Mouse (Mus musculus) adrenal gland, adult 8-10 months (tissue): ENCODE measurements around the gene Sqstm1. TPM values are rescaled to one million over a fixed set of nuclear protein-coding genes. Genes with fewer than 3 reads are reported as not detected.

Experiments
- DNase-seq: peaks from one replicate; pipeline ENCODE4 v3.0.0; 2022
- total RNA-seq, 4 experiments: library from RNA; stranded (reverse); gene quantifications; 2 replicates each; pipeline ENCODE4 v1.2.4; 2022

The Sqstm1 gene
- total RNA-seq, 4 experiments from 2014 or later: 798 to 1,098 (median 876) TPM

DNA sequence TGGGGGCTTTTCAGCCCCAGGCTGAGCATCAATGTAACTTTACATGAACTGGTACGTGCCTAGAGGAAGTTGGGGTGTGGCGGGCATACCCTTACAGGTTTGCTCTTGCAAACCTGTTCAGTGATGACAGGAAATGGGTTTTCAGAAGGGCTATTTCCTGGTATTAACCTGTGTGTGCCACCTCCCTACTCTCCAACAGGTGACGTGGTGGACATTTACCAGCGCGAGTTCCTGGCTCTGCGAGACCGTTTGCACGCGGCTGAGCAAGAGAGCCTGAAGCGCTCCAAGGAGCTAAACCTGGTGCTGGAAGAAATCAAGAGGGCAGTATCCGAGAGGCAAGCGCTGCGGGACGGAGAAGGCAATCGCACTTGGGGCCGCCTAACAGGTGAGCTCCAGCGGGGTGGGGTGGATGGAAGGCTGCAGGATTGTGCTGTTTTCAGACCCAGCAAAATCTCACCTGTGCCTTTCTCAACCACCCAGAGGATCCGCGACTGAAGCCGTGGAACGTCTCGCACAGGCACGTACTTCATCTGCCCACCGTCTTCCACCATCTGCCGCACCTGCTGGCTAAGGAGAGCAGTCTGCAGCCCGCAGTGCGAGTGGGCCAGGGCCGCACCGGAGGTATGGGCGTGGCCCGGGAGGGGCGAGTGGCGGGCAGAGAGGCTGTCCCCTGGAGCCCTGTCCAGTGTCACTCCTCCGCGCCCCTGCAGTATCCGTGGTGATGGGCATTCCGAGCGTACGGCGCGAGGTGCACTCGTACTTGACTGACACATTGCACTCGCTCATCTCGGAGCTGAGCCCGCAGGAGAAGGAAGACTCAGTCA is 20.1 kb upstream of the Sqstm1 start:
- DNase-seq: no peak

DNA sequence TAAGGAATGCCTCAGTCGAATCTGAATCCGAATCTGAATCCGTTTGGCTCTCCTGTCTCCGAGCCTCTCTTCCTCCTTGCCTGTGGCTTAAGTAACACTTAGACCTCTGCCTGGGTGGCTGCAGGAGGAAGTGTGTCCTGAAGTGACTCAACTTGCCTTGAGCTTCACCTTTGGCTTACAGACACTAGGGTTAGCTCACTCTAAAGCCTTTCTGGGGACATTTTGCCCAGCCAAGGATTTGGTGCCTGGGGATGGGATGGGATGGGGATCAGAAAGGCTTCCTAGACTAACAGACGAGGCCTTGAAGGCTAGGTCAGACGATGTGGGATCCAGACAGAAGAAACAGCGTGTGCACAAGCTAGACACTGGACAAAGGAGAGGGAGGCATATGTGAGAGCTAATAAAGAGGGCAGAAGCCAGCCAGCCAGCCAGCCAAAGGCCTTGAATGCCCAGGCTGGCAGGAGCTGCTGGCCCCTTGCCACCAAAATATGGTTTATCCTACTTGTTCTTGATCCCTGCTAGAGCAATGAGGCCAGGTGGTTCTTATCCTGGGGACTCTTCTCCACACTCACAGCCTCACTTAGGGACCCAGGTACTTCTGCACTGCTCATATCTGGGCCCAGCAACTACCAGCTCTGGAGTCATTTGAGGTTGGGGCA is 18.8 kb upstream of the Sqstm1 start:
- DNase-seq: no peak

DNA sequence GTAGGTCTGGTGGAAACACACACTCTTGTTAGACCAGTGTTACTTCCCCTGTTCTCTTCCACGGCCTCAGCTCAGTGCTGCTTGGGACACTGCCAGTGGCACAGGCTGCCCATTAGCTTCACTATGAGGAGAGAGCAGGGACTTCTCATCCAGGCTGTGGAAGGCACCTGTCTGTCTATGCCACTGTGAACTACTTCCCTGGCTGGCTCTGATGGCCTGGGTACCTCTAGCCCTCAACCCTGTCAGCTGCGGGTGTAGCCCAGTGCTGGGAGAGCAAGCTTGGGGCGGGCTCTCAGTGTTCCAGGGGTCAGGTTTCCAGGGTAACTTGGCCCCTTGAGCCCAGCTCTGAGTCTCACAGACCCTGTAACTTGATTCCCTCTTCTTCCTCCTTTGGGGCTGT is 18.1 kb upstream of the Sqstm1 start:
- DNase-seq: no peak

DNA sequence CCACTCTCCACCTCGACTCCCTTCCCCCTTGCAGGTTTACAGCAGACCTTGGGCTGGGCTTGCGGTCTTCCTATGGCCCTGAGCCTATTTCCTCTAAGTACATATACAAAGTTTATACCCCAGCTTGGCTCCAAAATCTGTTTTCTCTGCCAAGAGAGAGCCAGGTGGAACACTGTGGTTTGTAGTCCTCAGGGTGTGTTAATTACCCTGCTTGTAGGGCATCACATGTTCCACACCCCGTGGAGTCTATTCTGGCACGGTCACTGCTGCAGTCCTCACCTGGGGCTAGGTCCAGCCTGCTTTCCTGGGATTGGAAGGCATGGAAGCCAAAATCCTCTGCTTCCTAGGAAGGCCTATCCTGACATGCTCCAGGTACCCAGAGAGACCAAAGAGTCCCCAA is 17.1 kb upstream of the Sqstm1 start:
- DNase-seq: no peak

DNA sequence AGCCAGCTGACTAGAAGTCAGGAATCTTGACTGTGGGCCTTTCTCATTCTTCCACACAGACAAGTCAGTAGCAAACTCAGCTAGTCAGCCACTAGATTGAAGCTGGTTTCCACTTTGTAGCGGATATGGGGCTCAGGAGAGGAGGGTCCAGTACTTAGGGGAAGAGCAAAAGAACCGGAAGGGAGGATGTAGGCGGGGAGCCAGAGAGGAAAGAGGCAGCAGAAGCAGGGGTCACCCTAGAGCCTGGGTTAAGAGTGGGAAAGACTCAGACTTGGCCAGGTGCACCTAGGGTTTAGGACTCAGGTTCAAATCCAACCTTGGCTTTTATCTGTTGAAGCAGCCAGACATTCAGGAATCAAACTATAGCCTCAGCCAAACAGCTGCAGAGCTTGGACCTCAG is 16.6 kb upstream of the Sqstm1 start:
- no peak for DNase-seq

DNA sequence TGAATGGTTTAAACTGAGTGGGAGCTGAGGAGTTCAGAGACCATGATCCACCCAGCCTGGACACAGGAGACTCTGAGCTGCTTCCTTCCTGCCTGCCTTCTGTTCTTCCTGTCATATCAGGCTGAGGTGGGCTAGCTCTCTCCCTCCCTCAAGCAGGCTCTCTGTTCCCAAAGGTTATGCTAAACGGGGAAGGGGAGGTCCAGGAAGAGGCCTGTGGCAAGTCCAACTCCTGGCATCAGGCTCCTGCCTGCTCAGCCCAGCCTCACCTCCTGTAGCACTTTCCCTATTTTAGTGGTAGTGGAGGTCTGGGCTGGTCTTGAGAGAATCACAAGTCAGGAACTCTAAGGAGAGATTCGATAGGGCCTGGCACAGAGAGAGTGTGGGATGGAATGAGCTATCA is 15.8 kb upstream of the Sqstm1 start:
- DNase-seq: no peak

DNA sequence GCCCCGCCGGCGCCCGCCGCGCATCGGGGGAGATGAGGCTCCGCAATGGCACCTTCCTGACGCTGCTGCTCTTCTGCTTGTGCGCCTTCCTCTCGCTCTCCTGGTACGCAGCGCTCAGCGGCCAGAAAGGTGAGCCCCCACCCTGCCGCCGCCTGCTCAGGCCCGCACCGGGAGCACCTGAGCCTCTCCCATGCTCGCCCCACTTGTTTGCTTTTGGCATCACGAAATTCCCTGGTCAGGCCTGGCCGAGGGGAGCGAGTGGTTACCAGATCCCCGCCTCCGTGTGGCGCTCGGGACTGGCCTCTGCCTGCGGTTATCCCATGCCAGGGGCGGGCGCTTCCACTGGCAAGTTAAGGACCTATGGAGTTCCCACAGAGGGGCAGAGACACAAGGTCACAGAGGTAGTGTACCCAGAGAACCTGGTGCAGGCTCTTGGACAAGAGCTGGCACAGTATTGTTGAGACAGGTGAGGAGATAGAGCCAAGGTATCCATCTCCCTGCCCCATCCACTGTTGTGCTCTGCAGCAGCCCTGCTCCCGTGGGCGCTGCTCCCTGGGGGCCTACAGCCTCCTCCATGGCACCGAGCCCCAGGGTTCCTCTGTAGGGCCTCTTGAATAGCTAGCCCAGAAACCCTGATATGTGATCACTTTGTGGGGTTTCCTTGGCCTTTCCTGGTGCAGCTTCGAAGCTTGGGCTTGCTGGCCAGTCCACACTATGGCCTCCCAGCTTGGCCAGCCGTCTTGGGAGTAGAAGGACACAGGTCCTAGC is 15.2 kb upstream of the Sqstm1 start:
- no peak for DNase-seq

DNA sequence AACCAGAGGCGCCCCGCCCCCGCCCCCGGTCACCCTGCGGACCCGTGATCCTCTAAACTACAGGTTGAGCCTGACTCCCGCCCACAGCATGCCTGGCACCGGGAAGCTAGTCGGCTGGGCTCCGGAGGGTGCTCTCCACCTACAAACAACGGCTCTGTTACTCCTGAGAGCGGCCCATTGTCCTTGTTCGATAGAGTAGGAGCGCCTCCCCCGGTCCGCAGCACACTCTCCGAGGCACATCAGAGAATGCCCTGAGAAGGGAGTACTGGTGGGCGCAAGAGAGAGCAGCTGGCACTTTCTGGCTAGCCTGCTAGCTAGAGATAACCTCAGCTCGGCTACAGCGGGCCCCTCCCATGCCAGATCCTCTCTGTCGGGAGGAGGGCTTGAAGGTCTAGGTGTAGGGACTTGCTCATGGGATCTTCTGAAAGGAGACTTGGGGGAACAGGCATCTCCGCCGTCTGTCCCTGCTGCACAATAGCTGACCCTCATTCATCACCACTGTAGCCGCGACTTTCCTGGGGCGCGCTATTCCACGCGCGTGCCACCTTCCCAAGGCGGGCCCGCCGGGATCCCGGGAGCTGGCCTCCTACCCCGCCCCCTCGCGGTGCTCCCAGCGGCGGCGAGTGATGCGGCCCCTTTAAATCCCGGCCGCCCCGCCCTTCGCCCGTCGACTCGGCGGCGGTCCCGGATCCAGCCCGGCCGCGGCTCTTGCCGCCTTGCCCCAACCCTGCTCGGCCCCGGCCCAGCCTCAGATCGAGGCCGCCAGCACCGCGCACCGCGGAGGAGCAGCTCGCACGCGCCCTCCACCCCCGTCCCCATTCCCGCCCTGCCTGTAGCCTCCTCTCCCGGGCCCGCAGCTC is 14.3 kb upstream of the Sqstm1 start:
- peak; percentile 83 for DNase-seq

DNA sequence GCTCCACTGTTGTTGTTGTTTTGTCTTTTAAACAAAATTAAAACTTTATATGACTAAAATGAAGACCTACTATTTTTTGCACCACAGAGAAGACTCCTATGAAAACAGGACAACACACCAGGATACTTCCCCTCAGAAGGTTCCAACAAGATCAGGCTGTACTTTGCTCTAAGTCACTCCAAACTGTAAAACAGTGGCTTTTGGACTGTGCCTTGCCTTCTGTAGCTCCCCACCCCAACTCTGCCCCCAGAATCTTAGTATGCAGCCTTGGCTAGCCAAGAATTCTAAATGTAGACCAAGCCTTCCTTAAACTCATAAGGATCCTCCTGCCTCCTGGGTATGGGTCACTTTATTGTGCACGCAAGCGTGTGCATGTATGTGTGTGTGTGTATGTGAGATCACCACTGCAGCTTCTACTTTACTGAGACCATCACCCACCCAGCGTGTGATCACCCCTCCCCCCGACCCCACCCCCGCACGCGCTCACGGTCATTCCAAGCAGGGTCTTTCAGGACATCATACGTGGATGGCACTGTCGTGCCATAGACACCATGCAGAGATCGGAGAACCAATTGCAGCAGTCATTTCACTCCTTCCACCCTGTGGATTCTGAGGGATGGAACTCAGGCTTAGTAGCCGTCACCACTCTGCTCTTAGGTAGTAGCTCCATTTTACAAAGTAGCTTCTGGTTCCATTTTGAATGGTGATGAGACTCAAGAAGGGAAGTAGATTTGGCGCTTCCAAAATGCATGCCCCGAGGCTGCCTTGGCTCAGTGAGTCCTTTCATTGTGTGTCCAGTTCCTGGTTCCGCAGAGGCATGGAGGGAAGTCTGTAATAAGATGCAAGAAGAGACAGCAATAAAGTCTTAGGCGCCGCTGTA is 13.4 kb upstream of the Sqstm1 start:
- no peak for DNase-seq

DNA sequence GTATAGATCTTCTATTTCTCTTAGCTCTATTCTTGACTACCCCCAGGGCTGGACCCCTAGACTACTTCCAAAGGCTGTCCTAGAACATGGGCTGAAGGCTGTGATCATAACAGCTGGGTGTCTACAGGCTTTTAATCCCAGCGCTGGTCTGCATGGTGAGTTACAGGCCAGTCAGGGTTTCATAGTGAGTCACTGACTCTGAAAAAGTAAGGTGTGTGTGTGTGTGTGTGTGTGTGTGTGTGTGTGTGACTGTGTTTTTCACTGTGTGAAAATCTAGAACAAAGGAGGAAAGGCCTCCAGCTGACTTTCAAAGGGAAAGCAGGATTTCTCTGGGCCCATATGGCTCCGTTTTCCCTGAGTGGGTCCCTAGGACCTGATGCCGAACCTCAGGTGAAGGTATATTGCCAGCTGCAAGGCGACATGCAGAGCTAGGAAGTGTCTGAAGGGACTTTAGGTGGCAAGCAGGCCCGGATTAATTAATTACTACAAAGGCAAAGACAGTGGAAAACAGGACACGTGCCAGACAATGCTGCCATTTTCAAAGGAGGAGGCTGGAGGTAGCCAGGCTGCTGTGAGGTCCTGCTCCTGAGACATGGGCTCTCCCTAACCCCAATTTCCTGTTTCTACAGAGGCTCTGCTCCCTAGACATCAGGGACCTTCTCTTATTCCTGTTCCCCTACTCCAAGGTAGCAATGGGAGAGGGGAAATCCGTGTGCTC is 12.1 kb upstream of the Sqstm1 start:
- DNase-seq: no peak

DNA sequence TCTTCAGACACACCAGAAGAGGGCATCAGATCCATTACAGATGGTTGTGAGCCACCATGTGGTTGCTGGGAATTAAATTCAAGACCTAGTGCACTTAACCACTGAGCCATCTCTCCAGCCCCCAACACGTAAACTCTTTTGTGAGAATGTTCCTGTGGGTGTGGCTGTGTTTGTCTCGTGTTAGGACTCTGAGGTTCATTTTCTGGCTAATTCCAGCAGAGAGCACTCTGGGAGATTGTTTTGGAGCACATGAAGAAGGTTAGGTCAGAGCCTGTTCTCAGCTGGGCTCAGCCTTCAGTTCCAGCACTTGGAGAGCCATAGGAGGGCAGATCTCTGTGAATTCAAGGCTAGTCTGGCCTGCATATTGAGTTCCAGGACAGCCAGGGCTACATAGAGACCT is 9.2 kb upstream of the Sqstm1 start:
- no peak for DNase-seq

DNA sequence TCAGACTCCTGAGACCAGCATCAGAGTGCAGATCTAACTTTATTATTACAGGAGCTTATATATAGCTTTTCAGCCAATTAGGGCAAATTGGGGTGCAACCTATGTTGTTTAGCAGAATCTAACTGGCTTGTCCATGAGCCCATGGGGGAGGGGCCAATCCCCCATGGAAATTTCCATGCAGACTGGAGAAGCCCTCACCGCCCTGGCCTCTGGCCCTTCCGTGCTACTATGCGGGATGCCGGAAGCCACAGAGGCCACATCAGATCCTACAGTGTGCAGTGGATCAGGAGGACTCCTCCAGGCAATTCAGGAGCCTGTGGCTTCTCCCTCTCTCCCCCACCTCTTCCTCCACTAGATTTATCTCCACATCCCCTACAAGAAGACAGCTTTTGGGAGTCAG is 7.2 kb upstream of the Sqstm1 start:
- DNase-seq: no peak

DNA sequence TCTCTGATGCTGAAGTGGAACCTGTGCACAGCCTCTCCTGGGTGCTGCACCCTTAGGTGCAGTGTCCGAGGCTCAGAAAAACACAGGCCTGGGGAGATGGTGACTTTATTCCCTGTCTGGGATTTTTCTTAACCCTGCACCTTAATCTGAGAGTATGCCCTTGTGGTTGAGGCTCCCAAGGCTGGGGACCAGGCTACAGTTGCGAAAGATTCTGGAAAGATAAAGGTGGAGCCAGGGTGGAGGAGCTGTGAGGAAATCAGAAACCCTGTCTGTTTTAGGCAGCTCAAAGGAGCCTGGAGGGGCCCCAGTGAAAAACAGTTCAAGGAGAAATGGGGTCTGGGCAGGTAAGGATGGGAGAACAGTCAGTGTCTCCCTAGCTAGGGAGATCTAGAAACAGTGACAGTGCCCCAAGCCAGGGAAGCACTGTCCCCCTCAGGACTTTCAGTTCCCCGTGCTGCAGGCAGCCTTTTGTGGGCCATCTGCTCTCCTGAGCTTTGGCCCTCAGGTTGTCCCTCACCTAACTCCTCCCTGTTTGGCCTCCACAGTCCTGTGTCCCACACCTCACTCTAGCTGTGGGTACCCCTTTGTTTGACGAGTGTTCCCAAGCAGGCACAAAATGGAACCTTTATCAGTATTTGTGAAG is 6.2 kb upstream of the Sqstm1 start:
- no peak for DNase-seq

DNA sequence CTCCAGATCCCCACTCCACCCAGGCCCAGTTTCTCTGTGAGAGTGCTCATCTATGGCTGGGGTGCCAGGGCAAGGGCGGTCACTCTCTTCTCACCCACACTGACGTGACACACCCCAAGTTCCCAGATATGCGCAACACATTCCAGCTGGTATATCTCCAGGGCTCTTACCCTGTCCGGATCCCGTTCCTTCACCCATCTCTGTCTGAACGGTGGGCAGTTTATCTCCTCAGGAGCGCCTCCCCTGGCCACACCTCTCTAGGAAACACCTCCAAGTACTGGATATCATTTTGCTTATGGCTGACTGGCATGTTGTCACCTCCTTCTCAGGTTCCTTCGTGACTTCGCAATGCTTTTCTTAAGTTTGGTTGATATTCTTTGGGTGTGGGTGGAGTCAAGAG is 5.0 kb upstream of the Sqstm1 start:
- no peak for DNase-seq

DNA sequence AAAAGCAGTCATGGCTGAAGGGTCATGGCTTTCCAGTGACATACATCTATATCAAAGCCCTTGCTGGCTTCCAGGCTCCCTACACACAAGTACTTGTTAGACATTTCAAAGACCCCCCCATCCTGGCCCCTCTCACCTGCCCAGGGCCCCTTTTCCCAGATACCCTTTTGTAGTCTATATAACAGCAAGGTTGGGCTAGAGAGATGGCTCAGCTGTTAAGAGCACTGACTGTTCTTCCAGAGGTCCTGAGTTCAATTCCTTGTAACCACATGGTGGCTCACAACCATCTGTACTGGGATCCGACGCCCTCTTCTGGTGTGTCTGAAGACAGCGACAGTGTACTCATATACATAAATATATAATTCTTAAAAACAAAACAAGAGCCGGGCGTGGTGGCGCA is 4.0 kb upstream of the Sqstm1 start:
- DNase-seq: no peak

DNA sequence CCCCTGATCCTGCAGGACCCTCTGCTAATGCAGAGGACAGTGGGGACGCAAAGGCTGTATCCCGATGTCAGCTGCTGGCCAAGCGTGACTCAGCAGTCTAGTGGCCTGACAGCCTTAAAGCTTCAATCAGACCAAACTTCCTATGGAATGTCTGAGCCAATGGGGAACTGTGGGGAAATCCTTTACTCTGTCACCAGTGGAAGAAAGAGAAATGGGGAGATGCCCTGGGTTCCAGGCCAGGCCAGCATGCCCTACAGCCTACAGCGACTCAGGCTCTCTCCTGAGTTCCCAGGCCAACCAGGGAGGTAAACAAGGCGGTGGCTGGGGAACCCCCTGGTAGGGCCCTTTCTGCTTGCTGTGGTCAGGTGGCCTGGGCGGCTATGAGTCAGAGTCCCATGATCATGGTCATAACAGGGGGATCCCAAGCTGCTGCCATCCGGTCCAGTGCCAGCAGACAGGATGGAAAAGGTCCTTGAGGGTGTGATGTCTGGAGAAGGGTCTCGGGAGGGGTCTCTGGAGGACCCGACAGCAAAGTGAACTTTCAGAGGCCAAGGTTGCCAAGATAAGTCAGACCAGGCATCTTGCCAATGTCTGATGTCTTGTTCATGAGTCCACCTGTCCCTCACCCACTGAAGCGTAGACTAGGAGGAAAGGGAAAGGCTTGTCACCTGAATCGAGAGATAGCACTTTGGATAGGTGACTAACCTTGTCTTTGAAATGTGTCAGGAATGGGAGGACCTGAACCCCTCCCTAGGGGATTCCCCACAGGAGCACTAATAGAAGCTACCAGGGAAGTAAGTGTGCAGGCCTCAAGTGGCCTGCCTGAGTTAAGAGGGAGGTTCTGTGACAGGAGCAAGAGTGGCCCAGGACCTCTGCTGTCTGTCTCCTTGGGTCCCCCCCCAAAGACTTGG is 2.5 kb upstream of the Sqstm1 start:
- peak; percentile 93 for DNase-seq

DNA sequence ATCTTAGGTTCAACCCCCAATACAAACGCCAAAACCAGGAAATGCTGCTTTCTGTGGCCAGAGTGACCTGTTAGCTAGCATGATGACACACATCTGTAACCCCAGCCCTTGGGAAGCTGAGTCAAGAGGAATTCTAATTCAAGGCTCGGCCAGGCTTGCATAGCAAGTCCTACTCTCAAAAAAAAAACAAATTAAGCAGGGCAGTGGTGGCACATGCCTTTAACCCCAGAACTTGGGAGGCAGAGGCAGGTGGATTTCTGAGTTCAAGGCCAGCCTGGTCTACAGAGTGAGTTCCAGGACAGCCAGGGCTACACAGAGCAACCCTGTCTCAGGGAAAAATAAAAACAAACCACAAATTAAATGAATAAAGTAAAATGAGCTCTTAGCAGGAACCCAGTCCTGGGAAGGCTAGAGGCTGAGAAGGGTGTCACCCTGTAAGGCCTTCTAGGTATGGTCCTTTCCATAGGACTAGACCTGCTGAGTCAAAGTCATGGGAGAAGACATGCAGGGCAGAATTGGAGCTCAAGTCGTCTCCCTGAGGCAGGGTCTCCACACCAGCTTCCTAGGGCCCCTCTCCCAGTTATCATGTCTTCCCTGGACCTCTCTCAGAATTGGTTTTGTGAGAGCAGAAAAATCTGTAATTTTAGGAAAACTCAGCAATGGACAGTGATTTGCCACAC is 1.6 kb upstream of the Sqstm1 start:
- DNase-seq: no peak

DNA sequence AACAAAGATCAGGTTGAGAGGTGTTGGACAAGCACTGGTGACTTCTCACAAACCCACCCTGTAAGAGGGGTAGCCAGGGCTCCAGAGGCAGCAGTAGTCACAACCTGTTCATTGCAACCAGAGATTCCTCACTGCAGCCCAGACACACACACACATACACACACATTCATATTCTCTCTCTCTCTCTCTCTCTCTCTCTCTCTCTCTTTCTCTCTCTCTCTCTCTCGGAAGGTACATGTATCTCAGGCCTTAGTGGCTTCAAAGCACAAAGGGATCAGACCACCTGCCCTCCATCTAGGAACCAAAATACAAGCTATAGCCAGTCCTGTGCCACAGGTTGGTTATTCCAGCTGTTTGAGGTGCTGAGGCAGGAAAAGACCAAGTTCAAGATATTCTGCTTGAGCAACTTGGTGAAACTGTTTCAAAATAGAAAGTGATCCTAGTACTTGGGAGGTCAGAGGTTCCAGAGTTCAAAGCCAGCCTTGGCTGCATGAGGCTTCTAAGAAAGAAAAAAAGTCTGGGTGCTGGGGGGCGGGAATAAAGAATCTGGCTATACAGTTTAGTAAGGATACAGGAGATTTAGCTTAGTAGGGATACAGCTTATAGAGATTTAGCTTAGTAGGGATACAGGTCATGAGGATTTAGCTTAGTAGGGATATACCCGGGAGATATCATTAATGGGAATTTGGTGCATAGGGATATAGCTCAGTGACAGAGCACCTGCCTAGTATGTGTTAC is 864 bp upstream of the Sqstm1 start:
- no peak for DNase-seq
